Mouse (Mus musculus) heart, embryonic 16.5 days (tissue): ENCODE data around the gene Timm8a2. TPM values are rescaled to one million over a fixed set of nuclear protein-coding genes. Genes with fewer than 3 reads are reported as not detected.
A peak's percentile ranks its signal among the peaks of the same experiment; 100 is the strongest.

Source experiments
- ATAC-seq: fragments of 200-750 bp; cut with Nextera tagmentation; replicated peaks from 2 replicates; pipeline ENCODE4 v1.8.0; 2017; ENCODE audit warnings: moderate number of reproducible peaks; ENCODE audit not compliant: insufficient read depth, low FRiP score; ENCODE audit errors: extremely low read depth
- H3K27ac ChIP-seq: fragments of 300-500 bp; sonication (generic); 2 replicates; pipeline ENCODE4 v1.5.1; 2014; ENCODE audit warnings: mild to moderate bottlenecking, low read length, control low read depth, moderate library complexity
- H3K27me3 ChIP-seq: fragments of 300-500 bp; sonication (generic); 2 replicates; pipeline ENCODE4 v1.6.1; 2014; ENCODE audit warnings: low read length, mixed read lengths; ENCODE audit not compliant: control insufficient read depth, insufficient read depth
- H3K36me3 ChIP-seq: fragments of 300-500 bp; sonication (generic); 2 replicates; pipeline ENCODE4 v1.6.1; 2014; ENCODE audit not compliant: control insufficient read depth, insufficient read depth
- H3K4me1 ChIP-seq: fragments of 300-500 bp; sonication (generic); 2 replicates; pipeline ENCODE4 v1.6.1; 2014; ENCODE audit warnings: low read length, mixed read lengths; ENCODE audit not compliant: control insufficient read depth, insufficient read depth
- H3K4me2 ChIP-seq: fragments of 300-500 bp; sonication (generic); 2 replicates; pipeline ENCODE4 v1.6.1; 2014; ENCODE audit warnings: low read depth, mild to moderate bottlenecking, control low read depth, low read length
- H3K4me3 ChIP-seq: fragments of 300-500 bp; sonication (generic); 2 replicates; pipeline ENCODE4 v1.5.1; 2014; ENCODE audit warnings: mild to moderate bottlenecking, control low read depth, low read length
- H3K9ac ChIP-seq: fragments of 300-500 bp; sonication (generic); 2 replicates; pipeline ENCODE4 v1.6.1; 2014; ENCODE audit warnings: low read length, control low read depth
- H3K9me3 ChIP-seq: fragments of 300-500 bp; sonication (generic); replicated peaks from 2 replicates; pipeline ENCODE4 v1.6.1; 2016; ENCODE audit warnings: low read length; ENCODE audit not compliant: control insufficient read depth
- WGBS: fragments of 180-500 bp; shearing (Covaris S2); extraction: QIAGEN DNeasy Blood & Tissue Kit; methylation state at CpG from one replicate; pipeline ENCODE4 v1.1.7; 2014; 5-methylcytosine and 5-hydroxymethylcytosine counted together
- polyA plus RNA-seq: library from polyadenylated mRNA; unstranded; fragments of >200 nt; fragmentation: Nextera tagmentation; extraction: Ambion mirVana; gene quantifications from 2 replicates; pipeline ENCODE4 v1.2.1, GENCODE M21; 2015

Gene Timm8a2
- polyA plus RNA-seq, 1 experiment from 2014 or later: not detected

GRCm38 (mm10) chr14:121992395-121993280 is 41.8 kb upstream of the Timm8a2 start:
- WGBS: 77% methylated on average over 13 of the region's 13 CpGs
- H3K4me2 ChIP-seq: no peak overlapping the region
- ATAC-seq: peak; percentile 28; the same call in 1 of the 2 replicates
- H3K9me3 ChIP-seq: no peaks in the 10 kb centered on the region
- peaks cover 11% of the 10 kb centered on the region; the same call in 1 of the 2 replicates for H3K36me3 ChIP-seq
- H3K4me1 ChIP-seq: no peaks in the 10 kb centered on the region
- H3K9ac ChIP-seq: no peak overlapping the region
- no peaks in the 10 kb centered on the region for H3K27me3 ChIP-seq
- H3K27ac ChIP-seq: peak overlapping the region; percentile 56
- no peak overlapping the region for H3K4me3 ChIP-seq

DNA sequence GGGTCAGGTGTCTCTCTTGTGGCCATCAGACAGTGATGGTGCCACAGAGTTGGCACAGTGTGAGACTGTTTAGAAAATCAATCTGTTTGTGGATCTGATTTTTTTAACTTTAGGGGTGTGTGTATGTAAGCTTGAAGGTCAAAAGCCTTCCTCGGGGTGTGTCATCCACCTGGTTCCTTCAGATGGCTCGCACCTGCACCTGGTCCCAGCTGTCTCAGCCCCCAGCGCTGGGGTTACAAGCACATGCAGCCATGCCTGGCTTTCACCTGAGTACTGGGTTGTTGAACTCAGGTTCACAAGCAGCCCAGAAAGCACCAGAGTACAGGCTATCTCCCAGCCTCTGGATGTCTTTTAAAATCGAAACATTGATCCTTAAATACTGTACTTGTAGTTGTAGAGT is 40.9 kb upstream of the Timm8a2 start:
- Histone ChIP-seq H3K4me3 (no peak overlapping the region), H3K4me1 (no peaks in the 10 kb centered on the region), H3K9me3 (no peaks in the 10 kb centered on the region), H3K27ac (no peak overlapping the region), H3K27me3 (no peaks in the 10 kb centered on the region), H3K4me2 (no peak overlapping the region), H3K9ac (no peak overlapping the region), H3K36me3 (peaks cover 11% of the 10 kb centered on the region; the same call in 1 of the 2 replicates)
- no peak for ATAC-seq
- 75% methylated on average over 4 of the region's 4 CpGs for WGBS

DNA sequence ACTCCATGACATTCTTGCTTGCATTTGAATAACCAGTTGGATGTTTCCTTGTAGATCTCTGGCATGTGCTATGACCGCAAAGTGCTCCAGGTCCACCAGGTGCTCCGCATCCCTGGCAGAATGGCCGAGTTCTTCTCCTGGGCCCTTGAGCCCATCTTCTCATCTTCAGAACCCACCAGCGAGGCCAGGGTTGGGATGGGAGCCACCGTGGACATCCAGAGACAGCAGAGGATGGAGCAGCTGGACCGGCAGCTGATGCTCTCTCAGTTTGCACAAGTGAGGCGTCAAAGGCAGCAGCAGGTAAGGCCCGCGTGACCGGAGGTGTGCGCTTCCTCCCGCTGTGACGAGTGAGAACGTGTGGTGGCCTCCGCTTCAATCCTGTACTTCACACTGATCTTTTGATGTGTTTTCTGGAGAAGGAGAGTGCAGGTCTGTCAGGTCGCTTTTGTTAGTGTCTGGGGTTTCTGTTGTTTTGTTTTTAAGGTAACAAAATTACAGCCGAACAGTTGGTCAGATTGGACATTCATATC is 40.2 kb upstream of the Timm8a2 start:
- Histone ChIP-seq H3K4me1 (no peaks in the 10 kb centered on the region), H3K27me3 (no peaks in the 10 kb centered on the region), H3K36me3 (peaks cover 11% of the 10 kb centered on the region; the same call in 1 of the 2 replicates), H3K9ac (no peak overlapping the region), H3K27ac (no peak overlapping the region), H3K9me3 (no peaks in the 10 kb centered on the region), H3K4me2 (no peak overlapping the region), H3K4me3 (no peak overlapping the region)
- ATAC-seq: no peak
- 90% methylated on average over 17 of the region's 17 CpGs for WGBS

- no peaks in the 10 kb centered on the region for H3K9me3 ChIP-seq
Observed at GRCm38 (mm10) chr14:121994846-121995556, 39.5 kb upstream of the Timm8a2 start.

GRCm38 (mm10) chr14:121995557-121995870 is 39.0 kb upstream of the Timm8a2 start:
- Histone ChIP-seq H3K9me3 (no peaks in the 10 kb centered on the region), H3K36me3 (peaks cover 11% of the 10 kb centered on the region; the same call in 1 of the 2 replicates), H3K27me3 (no peaks in the 10 kb centered on the region), H3K9ac (no peak overlapping the region), H3K4me2 (no peak overlapping the region), H3K27ac (no peak overlapping the region), H3K4me3 (no peak overlapping the region), H3K4me1 (no peaks in the 10 kb centered on the region)
- ATAC-seq: no peak
- WGBS: 63% methylated on average over 1 of the region's 1 CpGs

More at GRCm38 (mm10) chr14:121994846-121995556, 39.5 kb upstream of the Timm8a2 start:
- Histone ChIP-seq H3K9ac (no peak overlapping the region), H3K27ac (no peak overlapping the region), H3K4me2 (no peak overlapping the region), H3K4me3 (no peak overlapping the region), H3K27me3 (no peaks in the 10 kb centered on the region), H3K4me1 (no peaks in the 10 kb centered on the region), H3K36me3 (peaks cover 11% of the 10 kb centered on the region; the same call in 1 of the 2 replicates)
- WGBS: 84% methylated on average over 7 of the region's 7 CpGs
- no peak for ATAC-seq

- Histone ChIP-seq H3K9ac (no peak overlapping the region), H3K9me3 (no peaks in the 10 kb centered on the region), H3K4me3 (no peak overlapping the region), H3K4me1 (no peaks in the 10 kb centered on the region), H3K27me3 (no peaks in the 10 kb centered on the region), H3K4me2 (no peak overlapping the region), H3K27ac (no peak overlapping the region), H3K36me3 (peaks cover 11% of the 10 kb centered on the region; the same call in 1 of the 2 replicates)
- ATAC-seq: no peak
- WGBS: 66% methylated on average over 8 of the region's 8 CpGs
Observed at GRCm38 (mm10) chr14:121996786-121997185, 37.7 kb upstream of the Timm8a2 start.

DNA sequence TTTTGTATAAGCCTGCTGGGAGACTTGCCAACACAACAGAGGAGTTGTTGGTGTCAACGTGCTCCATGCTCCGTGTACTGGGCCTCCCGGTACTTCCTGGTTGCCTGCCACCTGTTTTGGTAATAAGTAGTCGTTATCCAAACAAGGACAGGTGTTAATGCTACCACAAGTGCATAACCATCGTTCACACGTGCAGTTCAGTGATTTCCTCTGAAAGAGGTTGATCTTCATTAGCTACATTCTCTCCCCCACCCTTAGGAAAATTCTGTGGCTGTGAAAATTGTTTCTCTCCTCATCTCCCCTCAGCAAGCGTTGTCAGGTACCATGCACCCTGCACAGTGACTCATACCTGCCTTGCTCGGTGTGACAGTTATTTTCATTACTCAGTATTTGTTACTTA is 35.0 kb upstream of the Timm8a2 start:
- Histone ChIP-seq H3K36me3 (peaks cover 7% of the 10 kb centered on the region; the same call in 1 of the 2 replicates), H3K4me1 (no peaks in the 10 kb centered on the region), H3K4me3 (no peak overlapping the region), H3K4me2 (no peak overlapping the region), H3K9ac (no peak overlapping the region), H3K27ac (no peak overlapping the region), H3K27me3 (no peaks in the 10 kb centered on the region), H3K9me3 (no peaks in the 10 kb centered on the region)
- no peak for ATAC-seq
- 71% methylated on average over 8 of the region's 8 CpGs for WGBS

GRCm38 (mm10) chr14:122000346-122001105 is 33.9 kb upstream of the Timm8a2 start:
- no peaks in the 10 kb centered on the region for H3K27me3 ChIP-seq
- H3K9me3 ChIP-seq: no peaks in the 10 kb centered on the region
- H3K9ac ChIP-seq: no peak overlapping the region
- H3K36me3 ChIP-seq: no peaks in the 10 kb centered on the region
- WGBS: 87% methylated on average over 17 of the region's 17 CpGs
- H3K27ac ChIP-seq: no peak overlapping the region
- no peak overlapping the region for H3K4me3 ChIP-seq
- no peak overlapping the region for H3K4me2 ChIP-seq
- no peak for ATAC-seq
- H3K4me1 ChIP-seq: no peaks in the 10 kb centered on the region
